Mouse (Mus musculus) kidney, postnatal 25 days (tissue): ENCODE measurements at regions not wholly inside any gene's neighbourhood (a gene's known extent, or its start where the extent isn't known, plus 50 kb on each side); places are given as distances from the start of the nearest gene placed in this dataset.
A peak's percentile ranks its signal among the peaks of the same experiment; 100 is the strongest.

Experiments used
- DNase-seq, 2 experiments: peaks; one replicate each; pipeline ENCODE4 v3.0.0; 2021; ENCODE audit warnings: mixed read lengths in 2 of 2

GRCm38 (mm10) chr2:48411392-48411791 lies 402.5 kb upstream of the Acvr2a start:
- peak; percentile 56 to 74 for DNase-seq

DNA sequence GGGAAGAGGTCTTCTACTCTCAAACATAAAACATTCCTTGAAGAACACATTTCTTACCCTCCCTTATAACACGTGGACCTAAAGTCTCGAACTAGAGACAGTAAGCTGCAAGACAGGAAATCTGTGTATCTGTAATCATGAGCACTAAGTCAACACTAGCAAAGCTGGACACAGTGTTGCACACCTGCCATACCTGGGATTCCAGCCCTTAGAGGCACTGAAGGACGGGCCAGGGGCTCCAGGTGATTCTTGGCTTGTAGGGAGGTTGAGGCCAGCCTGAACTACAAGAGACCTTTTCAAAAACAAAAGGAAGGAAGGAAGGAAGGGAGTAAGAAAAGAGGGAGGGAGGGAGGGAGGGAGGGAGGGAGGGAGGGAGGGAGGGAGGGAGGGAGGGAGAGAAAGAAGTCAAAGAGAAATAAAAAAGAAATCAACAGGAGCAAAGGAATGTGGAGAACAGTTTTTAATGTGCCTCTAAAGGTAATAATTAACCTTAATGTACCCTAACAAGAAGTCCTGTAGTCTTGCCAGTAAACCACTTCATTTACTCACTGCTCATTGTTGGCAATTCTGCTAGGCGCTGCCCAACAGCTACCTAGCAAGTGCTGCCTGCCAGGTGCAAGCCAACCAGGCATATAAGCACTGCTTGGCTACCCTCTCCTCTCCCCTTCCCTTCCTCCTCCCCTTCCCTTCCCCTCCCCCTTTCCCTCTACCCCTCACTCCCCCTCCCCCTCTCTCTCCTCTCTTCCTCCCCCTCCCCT lies 401.0 kb upstream of the Acvr2a start:
- peak; percentile 63 to 90 for DNase-seq

GRCm38 (mm10) chr2:48414596-48415481 lies 399.1 kb upstream of the Acvr2a start:
- no peak for DNase-seq

DNA sequence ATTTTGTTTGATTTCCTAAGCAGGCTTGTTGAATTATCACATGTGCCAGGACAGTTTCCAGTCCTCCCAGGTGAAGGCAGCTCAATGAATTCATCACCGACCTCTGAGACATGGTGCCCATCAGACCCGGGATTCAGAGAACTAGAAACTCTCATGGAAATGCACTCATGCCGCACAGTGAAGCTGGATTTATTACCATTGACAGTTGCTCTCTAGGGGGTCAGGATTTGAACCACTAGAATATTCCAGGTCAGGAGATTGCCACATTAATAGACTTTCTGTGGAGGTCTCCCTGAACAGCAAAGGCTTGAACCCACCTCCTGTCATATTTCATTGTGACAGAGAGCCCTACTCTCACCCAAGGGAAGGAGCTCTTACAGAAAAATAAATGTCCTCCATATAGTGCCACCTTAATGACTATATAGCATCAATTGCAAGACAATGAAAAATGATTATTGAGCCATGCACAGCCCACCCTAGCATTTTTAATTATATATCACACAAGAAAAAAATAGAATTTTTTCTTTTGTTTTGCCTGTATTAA lies 397.6 kb upstream of the Acvr2a start:
- no peak for DNase-seq

GRCm38 (mm10) chr2:48417000-48417596 lies 396.8 kb upstream of the Acvr2a start:
- DNase-seq, result no peak

DNA sequence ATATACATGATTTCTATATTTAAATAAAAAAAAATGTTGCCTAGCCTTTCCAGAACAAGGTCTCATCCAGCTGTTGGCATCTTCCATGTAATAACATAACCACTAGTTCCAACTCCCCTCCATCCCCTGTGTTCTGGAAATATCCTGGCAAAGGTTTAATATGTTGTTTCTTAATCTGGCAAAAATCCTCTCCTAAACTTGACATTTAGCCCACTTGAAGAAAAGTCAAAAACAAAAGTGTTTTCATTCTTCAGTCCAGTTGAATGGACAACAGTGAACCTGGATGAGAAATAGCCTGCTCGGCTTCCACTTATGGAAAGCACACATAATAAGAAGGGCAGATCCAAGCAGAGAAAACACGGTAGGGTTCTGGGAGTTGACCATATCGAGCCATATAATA lies 393.1 kb upstream of the Acvr2a start:
- DNase-seq, result no peak

GRCm38 (mm10) chr2:48423861-48424442 lies 390.0 kb upstream of the Acvr2a start:
- DNase-seq, result no peak

- DNase-seq, result no peak
These were observed 389.3 kb upstream of the Acvr2a start for GRCm38 (mm10) chr2:48424562-48424961.

GRCm38 (mm10) chr2:48425200-48426090 lies 388.5 kb upstream of the Acvr2a start:
- no peak for DNase-seq

DNA sequence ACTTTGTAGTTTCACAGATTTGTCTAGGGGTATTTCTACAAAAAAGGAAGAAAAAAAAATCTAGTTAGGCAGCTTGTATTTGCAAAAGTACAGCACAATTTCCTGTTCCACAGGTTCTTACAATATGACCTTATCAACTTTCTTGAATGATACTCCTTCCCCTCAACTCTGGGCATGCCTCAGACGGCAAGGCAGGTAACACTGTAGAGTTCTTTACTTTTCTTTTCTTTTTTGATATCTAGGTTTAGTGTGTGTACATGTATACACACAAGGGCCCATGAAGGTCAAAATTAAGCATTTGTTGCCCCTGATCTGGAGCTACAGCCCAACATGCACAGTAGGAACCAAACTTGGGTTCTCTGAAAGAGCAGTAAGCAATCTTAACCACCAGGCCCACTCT lies 381.4 kb upstream of the Acvr2a start:
- DNase-seq, result no peak

- peak; percentile 78 to 89 for DNase-seq
These were observed 372.5 kb upstream of the Acvr2a start for GRCm38 (mm10) chr2:48441296-48441990.

- peak; percentile 67 to 82 for DNase-seq
These were observed 371.8 kb upstream of the Acvr2a start for GRCm38 (mm10) chr2:48441991-48442544.

- DNase-seq, result no peak
These were observed 367.9 kb upstream of the Acvr2a start for GRCm38 (mm10) chr2:48445898-48446604.

- no peak for DNase-seq
These were observed 367.3 kb upstream of the Acvr2a start for GRCm38 (mm10) chr2:48446617-48447016.

GRCm38 (mm10) chr2:48449165-48449842 lies 364.6 kb upstream of the Acvr2a start:
- no peak for DNase-seq

DNA sequence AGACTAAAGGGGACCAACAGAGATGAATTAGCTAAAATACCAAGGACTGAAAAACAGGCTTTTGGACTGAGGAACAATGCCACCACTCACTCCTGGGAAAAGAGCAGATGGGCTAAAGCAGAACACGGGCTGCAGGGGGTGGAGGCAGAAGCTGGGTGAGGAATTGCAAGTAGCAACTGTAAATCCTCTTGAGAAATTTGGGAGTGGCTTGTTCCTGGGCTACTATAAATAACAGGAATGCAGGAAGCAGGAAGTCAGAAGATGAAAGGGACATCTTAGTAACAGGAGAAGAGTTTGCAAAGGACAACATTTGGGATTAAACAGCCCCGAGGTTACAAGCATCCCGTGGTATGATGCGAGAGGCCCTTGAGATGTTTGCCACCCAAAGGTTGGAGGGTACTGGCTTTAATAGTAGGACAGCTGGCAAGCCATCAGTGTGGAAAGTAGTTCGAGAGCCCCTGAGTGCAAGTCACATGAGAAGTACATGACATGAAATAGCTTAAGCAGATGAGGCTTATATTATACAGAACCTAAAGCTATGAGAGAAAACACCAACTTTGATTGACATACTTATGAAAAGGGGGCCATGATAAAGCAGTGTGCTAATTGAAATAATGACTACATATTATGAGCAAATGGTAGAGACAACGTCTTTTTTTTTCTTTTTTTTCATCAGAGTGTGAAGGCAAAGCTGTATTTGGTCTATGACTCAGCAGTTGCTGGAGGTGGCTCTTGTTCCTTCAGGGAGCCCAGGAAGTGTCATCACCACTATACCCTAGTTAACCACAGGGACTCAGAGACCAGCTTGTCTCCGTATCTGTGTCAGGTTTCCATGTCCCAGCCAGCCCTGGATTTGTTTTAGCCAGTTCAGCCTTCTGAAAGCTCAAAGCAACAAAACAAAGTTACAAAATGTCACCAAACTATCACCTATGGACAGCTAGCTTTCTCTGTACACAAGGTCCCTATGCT lies 357.6 kb upstream of the Acvr2a start:
- DNase-seq, result peak in 1 of 2 experiments; percentile 49

GRCm38 (mm10) chr2:48457117-48457516 lies 356.8 kb upstream of the Acvr2a start:
- no peak for DNase-seq

DNA sequence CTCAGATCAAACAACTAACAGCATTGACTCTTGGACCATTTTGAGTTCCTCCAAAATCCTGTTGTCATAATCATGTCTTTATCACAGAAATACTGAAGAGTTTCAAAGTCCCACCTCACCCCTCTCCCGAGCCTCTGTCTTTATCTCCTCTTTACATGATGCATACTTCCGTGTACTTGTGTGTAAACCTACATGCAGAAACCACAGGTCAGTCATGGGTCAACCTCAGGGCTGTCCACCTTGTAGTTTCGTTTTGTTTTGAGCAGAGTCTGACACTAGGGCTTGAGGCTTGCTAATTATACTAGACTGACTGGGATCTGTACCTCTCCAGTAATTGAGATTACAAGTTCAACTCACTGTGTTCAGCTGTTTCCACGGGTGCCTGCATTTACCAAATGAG lies 348.4 kb upstream of the Acvr2a start:
- no peak for DNase-seq
